Mouse (Mus musculus): ENCODE measurements around the gene Hnrnpa3. TPM values are rescaled to one million over a fixed set of nuclear protein-coding genes. Genes with fewer than 3 reads are reported as not detected.
"Not testable (repeated sequence)": the region's sequence is repeated elsewhere in the genome, so short reads cannot be mapped to it uniquely, and the experiment has no call there.

The Hnrnpa3 gene
- polyA plus RNA-seq, 1 experiment from 2014 or later: 96.7 TPM

GRCm38 (mm10) chr2:75637361-75637760, 21.7 kb upstream of the Hnrnpa3 start:
- Histone ChIP-seq H3K36me3 (replicated peaks) (no peaks in the 10 kb centered on the region), H3K9ac (no peak overlapping the region), H3K9me3 (replicated peaks) (no peaks in the 10 kb centered on the region), H3K4me1 (replicated peaks) (0 out of 2 replicates have a peak, but pooled peaks cover 4% of the 10 kb centered on the region), H3K27me3 (no peaks in the 10 kb centered on the region), H3K27ac (replicated peaks) (no peak overlapping the region), H3K4me3 (replicated peaks) (no peak overlapping the region), H3K4me2 (no peak overlapping the region)
- no peak for ATAC-seq (ENCODE audit: insufficient read depth)

GRCm38 (mm10) chr2:75637822-75638221, 21.2 kb upstream of the Hnrnpa3 start:
- H3K36me3 ChIP-seq (replicated peaks); ATAC-seq (ENCODE audit: insufficient read depth); H3K9ac ChIP-seq; H3K4me1 ChIP-seq (replicated peaks); H3K4me3 ChIP-seq (replicated peaks); H3K9me3 ChIP-seq (replicated peaks); H3K27me3 ChIP-seq; H3K4me2 ChIP-seq: not testable (repeated sequence)
- peak overlapping the region; percentile 42; the same call in 1 of the 2 replicates for H3K27ac ChIP-seq (replicated peaks)
- WGBS (ENCODE audit: insufficient replicate concordance): 72% methylated on average over 6 of the region's 6 CpGs

- not testable (repeated sequence) for H3K36me3 ChIP-seq (replicated peaks); H3K27me3 ChIP-seq; H3K4me1 ChIP-seq (replicated peaks); H3K9me3 ChIP-seq (replicated peaks); H3K9ac ChIP-seq; ATAC-seq (ENCODE audit: insufficient read depth)
- 16% methylated on average over 12 of the region's 12 CpGs for WGBS (ENCODE audit: insufficient replicate concordance)
- Histone ChIP-seq H3K27ac (replicated peaks) (peak overlapping the region; percentile 51; the same call in 1 of the 2 replicates), H3K4me3 (replicated peaks) (0 out of 2 replicates have a peak overlapping the region, but pooled peaks have one; percentile 26), H3K4me2 (peak overlapping the region; percentile 52)
Observed at GRCm38 (mm10) chr2:75639535-75639934, 19.5 kb upstream of the Hnrnpa3 start.

GRCm38 (mm10) chr2:75642312-75642711, 16.7 kb upstream of the Hnrnpa3 start:
- not testable (repeated sequence) for H3K9ac ChIP-seq; H3K4me2 ChIP-seq; H3K4me3 ChIP-seq (replicated peaks); H3K9me3 ChIP-seq (replicated peaks); H3K36me3 ChIP-seq (replicated peaks); ATAC-seq (ENCODE audit: insufficient read depth); H3K27me3 ChIP-seq; H3K4me1 ChIP-seq (replicated peaks); H3K27ac ChIP-seq (replicated peaks)
- WGBS (ENCODE audit: insufficient replicate concordance): 19% methylated on average over 4 of the region's 4 CpGs

GRCm38 (mm10) chr2:75642795-75643550, 16.1 kb upstream of the Hnrnpa3 start:
- Histone ChIP-seq H3K9ac (no peak overlapping the region), H3K9me3 (replicated peaks) (no peaks in the 10 kb centered on the region), H3K27ac (replicated peaks) (peak overlapping the region; percentile 53; the same call in 1 of the 2 replicates), H3K36me3 (replicated peaks) (no peaks in the 10 kb centered on the region), H3K27me3 (no peaks in the 10 kb centered on the region), H3K4me2 (no peak overlapping the region), H3K4me3 (replicated peaks) (no peak overlapping the region), H3K4me1 (replicated peaks) (peaks cover 6% of the 10 kb centered on the region)
- ATAC-seq (ENCODE audit: insufficient read depth): peak; percentile 44
- 69% methylated on average over 8 of the region's 8 CpGs for WGBS (ENCODE audit: insufficient replicate concordance)

GRCm38 (mm10) chr2:75643950-75644349, 15.1 kb upstream of the Hnrnpa3 start:
- H3K4me2 ChIP-seq: no peak overlapping the region
- no peaks in the 10 kb centered on the region for H3K27me3 ChIP-seq
- H3K27ac ChIP-seq (replicated peaks): 0 out of 2 replicates have a peak overlapping the region, but pooled peaks have one; percentile 5
- 69% methylated on average over 6 of the region's 6 CpGs for WGBS (ENCODE audit: insufficient replicate concordance)
- H3K9me3 ChIP-seq (replicated peaks): no peaks in the 10 kb centered on the region
- ATAC-seq (ENCODE audit: insufficient read depth): no peak
- no peak overlapping the region for H3K4me3 ChIP-seq (replicated peaks)
- H3K9ac ChIP-seq: no peak overlapping the region
- H3K36me3 ChIP-seq (replicated peaks): no peaks in the 10 kb centered on the region
- peaks cover 6% of the 10 kb centered on the region for H3K4me1 ChIP-seq (replicated peaks)

GRCm38 (mm10) chr2:75645251-75645650, 13.8 kb upstream of the Hnrnpa3 start:
- Histone ChIP-seq H3K9ac (no peak overlapping the region), H3K4me3 (replicated peaks) (no peak overlapping the region), H3K4me1 (replicated peaks) (peaks cover 6% of the 10 kb centered on the region), H3K9me3 (replicated peaks) (no peaks in the 10 kb centered on the region), H3K27me3 (no peaks in the 10 kb centered on the region), H3K36me3 (replicated peaks) (no peaks in the 10 kb centered on the region), H3K4me2 (no peak overlapping the region), H3K27ac (replicated peaks) (no peak overlapping the region)
- no peak for ATAC-seq (ENCODE audit: insufficient read depth)
- 80% methylated on average over 12 of the region's 12 CpGs for WGBS (ENCODE audit: insufficient replicate concordance)

GRCm38 (mm10) chr2:75650437-75650836, 8.6 kb upstream of the Hnrnpa3 start:
- no peak overlapping the region for H3K27ac ChIP-seq (replicated peaks)
- no peak for ATAC-seq (ENCODE audit: insufficient read depth)
- 60% methylated on average over 1 of the region's 1 CpGs for WGBS (ENCODE audit: insufficient replicate concordance)
- H3K4me3 ChIP-seq (replicated peaks): no peak overlapping the region
- H3K9ac ChIP-seq: no peak overlapping the region
- no peaks in the 10 kb centered on the region for H3K36me3 ChIP-seq (replicated peaks)
- no peaks in the 10 kb centered on the region for H3K9me3 ChIP-seq (replicated peaks)
- no peak overlapping the region for H3K4me2 ChIP-seq
- peaks cover 7% of the 10 kb centered on the region; the same call in 1 of the 2 replicates for H3K4me1 ChIP-seq (replicated peaks)
- H3K27me3 ChIP-seq: no peaks in the 10 kb centered on the region

GRCm38 (mm10) chr2:75653150-75653549, 5.9 kb upstream of the Hnrnpa3 start:
- no peak for ATAC-seq (ENCODE audit: insufficient read depth)

GRCm38 (mm10) chr2:75654679-75655078, 4.4 kb upstream of the Hnrnpa3 start:
- no peak for ATAC-seq (ENCODE audit: insufficient read depth)
- Histone ChIP-seq H3K27ac (replicated peaks) (no peak overlapping the region), H3K4me3 (replicated peaks) (no peak overlapping the region), H3K4me1 (replicated peaks) (peaks cover 22% of the 10 kb centered on the region), H3K9ac (no peak overlapping the region), H3K4me2 (no peak overlapping the region), H3K27me3 (no peaks in the 10 kb centered on the region), H3K36me3 (replicated peaks) (no peaks in the 10 kb centered on the region), H3K9me3 (replicated peaks) (no peaks in the 10 kb centered on the region)
- WGBS (ENCODE audit: insufficient replicate concordance): 83% methylated on average over 1 of the region's 1 CpGs

More at GRCm38 (mm10) chr2:75653150-75653549, 5.9 kb upstream of the Hnrnpa3 start:
- Histone ChIP-seq H3K27me3 (no peaks in the 10 kb centered on the region), H3K9me3 (replicated peaks) (no peaks in the 10 kb centered on the region), H3K27ac (replicated peaks) (no peak overlapping the region), H3K9ac (no peak overlapping the region), H3K4me2 (no peak overlapping the region), H3K4me3 (replicated peaks) (no peak overlapping the region), H3K4me1 (replicated peaks) (peaks cover 22% of the 10 kb centered on the region), H3K36me3 (replicated peaks) (no peaks in the 10 kb centered on the region)

GRCm38 (mm10) chr2:75656924-75657323, 2.1 kb upstream of the Hnrnpa3 start:
- Histone ChIP-seq H3K4me1 (replicated peaks) (peaks cover 34% of the 10 kb centered on the region), H3K9ac (0 out of 2 replicates have a peak overlapping the region, but pooled peaks have one; percentile 87), H3K4me2 (no peak overlapping the region), H3K27me3 (no peaks in the 10 kb centered on the region), H3K36me3 (replicated peaks) (peaks cover 15% of the 10 kb centered on the region), H3K4me3 (replicated peaks) (no peak overlapping the region), H3K27ac (replicated peaks) (peak overlapping the region; percentile 91; the same call in 1 of the 2 replicates), H3K9me3 (replicated peaks) (no peaks in the 10 kb centered on the region)
- WGBS (ENCODE audit: insufficient replicate concordance): 81% methylated on average over 5 of the region's 5 CpGs
- ATAC-seq (ENCODE audit: insufficient read depth): no peak
